26 mouse cellular contexts compared by ENCODE assay signal in genomic region chr2:44354786-44355185, GRCm38 (mm10).
DNase-seq lines count a peak whose midpoint lies in the region; ATAC-seq and TF ChIP-seq lines count a peak whose summit lies in the region.
"Had no signal": no experiment of that assay in that cellular context is flagged by ENCODE, and none has a peak within 500 bp of the region (broad histone marks: within the 10 kb centered on the region; RNA-seq: fewer than 3 reads in every experiment).

No protein-coding gene starts in this region.

- no peak; the same call in 1 of the 2 replicates for ATAC-seq in lung, embryonic 15.5 days (ENCODE audit: borderline replicate concordance, extremely low read depth, low FRiP score, low TSS enrichment)
- no peak for ATAC-seq in embryonic facial prominence, embryonic 14.5 days (ENCODE audit: low read depth)
- ATAC-seq: forebrain, embryonic 16.5 days; hindbrain, postnatal 0 days had no signal

- no peak overlapping the region for H3K4me2 ChIP-seq in lung, embryonic 15.5 days
- H3K4me2 ChIP-seq in embryonic facial prominence, embryonic 14.5 days (ENCODE audit: low read depth, low read length): peak overlapping the region; percentile 47; the same call in 1 of the 2 replicates
- H3K4me2 ChIP-seq: liver, embryonic 15.5 days; midbrain, embryonic 12.5 days; neural tube, embryonic 12.5 days had no signal

- no peak for TF ChIP-seq CTCF in lung, adult 2 months (IDR thresholded peaks at IDR 0.05; ENCODE audit: insufficient read depth, low read length)
- no peak for TF ChIP-seq CTCF in left cerebral cortex, adult 2 months (IDR thresholded peaks at IDR 0.05)

- no peak for TF ChIP-seq POLR2A in lung, adult 2 months (IDR thresholded peaks at IDR 0.05; ENCODE audit: borderline replicate concordance, extremely low read depth, low read depth, low read length)

- no peak overlapping the region for H3K4me3 ChIP-seq in lung, embryonic 15.5 days
- H3K4me3 ChIP-seq in lung, adult 2 months (replicated peaks; ENCODE audit: extremely low read depth, low read depth, low read length): no peak overlapping the region
- H3K4me3 ChIP-seq in embryonic facial prominence, embryonic 14.5 days (ENCODE audit: low read depth, low read length): no peak overlapping the region
- no peak overlapping the region for H3K4me3 ChIP-seq in left cerebral cortex, adult 2 months
- H3K4me3 ChIP-seq: layer of hippocampus, adult 2 months; liver, embryonic 15.5 days; megakaryocyte, embryonic 14.5 days; midbrain, embryonic 12.5 days; myocyte; neural tube, embryonic 12.5 days had no signal

- DNase-seq in heart, adult 11 months: peak; percentile 74
- DNase-seq in heart, postnatal 10 days: no peak
- no peak for DNase-seq in lung, adult 2 months
- DNase-seq in embryonic facial prominence, embryonic 14.5 days (ENCODE audit: low spot score): no peak
- peak; percentile 12 for DNase-seq in induced T-regulatory cell, adult 2 months (ENCODE audit: low read depth)
- DNase-seq in adrenal gland, adult (ENCODE audit: inconsistent age in 2 of 2, low spot score in 1 of 2): no peak
- DNase-seq in left cerebral cortex, adult 2 months (ENCODE audit: extremely low spot score in 1 of 2, low spot score in 2 of 2): no peak
- DNase-seq: adrenal gland, postnatal 36 days; cerebellum, adult 18-20 months; gastrocnemius, postnatal 10 days; kidney, adult 11 months; kidney, postnatal 36 days; layer of hippocampus, postnatal 36 days; lung, postnatal 36 days; right cerebral cortex, adult 18-20 months; thymus, adult 18-20 months; thymus, postnatal 25 days had no signal

- 81% methylated on average over 4 of the region's 4 CpGs for WGBS in lung, embryonic 15.5 days
- WGBS in lung, adult 2 months: 84% methylated on average over 4 of the region's 4 CpGs
- 65% methylated on average over 4 of the region's 4 CpGs for WGBS in embryonic facial prominence, embryonic 14.5 days

- no peaks in the 10 kb centered on the region for H3K36me3 ChIP-seq in lung, embryonic 15.5 days
- H3K36me3 ChIP-seq in embryonic facial prominence, embryonic 14.5 days (ENCODE audit: control insufficient read depth, insufficient read depth, low read length): no peaks in the 10 kb centered on the region
- H3K36me3 ChIP-seq: liver, embryonic 15.5 days; midbrain, embryonic 12.5 days; neural tube, embryonic 12.5 days had no signal

- H3K4me1 ChIP-seq in lung, embryonic 15.5 days: peaks cover 5% of the 10 kb centered on the region; the same call in 1 of the 2 replicates
- no peaks in the 10 kb centered on the region for H3K4me1 ChIP-seq in lung, adult 2 months (ENCODE audit: control insufficient read depth, insufficient read depth, low read length)
- peaks cover 9% of the 10 kb centered on the region; the same call in 1 of the 2 replicates for H3K4me1 ChIP-seq in embryonic facial prominence, embryonic 14.5 days (ENCODE audit: control insufficient read depth, insufficient read depth, low read length)
- H3K4me1 ChIP-seq: liver, embryonic 15.5 days; midbrain, embryonic 12.5 days; neural tube, embryonic 12.5 days had no signal

- peak overlapping the region; percentile 69; the same call in 1 of the 2 replicates for H3K27ac ChIP-seq in lung, embryonic 15.5 days
- H3K27ac ChIP-seq in embryonic facial prominence, embryonic 14.5 days (replicated peaks; ENCODE audit: low read depth, low read length): peak overlapping the region; percentile 68; the same call in 1 of the 2 replicates
- no peak overlapping the region for H3K27ac ChIP-seq in left cerebral cortex, adult 2 months
- H3K27ac ChIP-seq: hindbrain, postnatal 0 days; layer of hippocampus, adult 2 months; liver, embryonic 15.5 days; midbrain, embryonic 12.5 days; neural tube, embryonic 12.5 days had no signal

- no peak overlapping the region for H3K9ac ChIP-seq in lung, embryonic 15.5 days
- H3K9ac ChIP-seq in embryonic facial prominence, embryonic 14.5 days (ENCODE audit: low read depth, low read length): no peak overlapping the region
- H3K9ac ChIP-seq: liver, embryonic 15.5 days; midbrain, embryonic 12.5 days; neural tube, embryonic 12.5 days had no signal

- no peaks in the 10 kb centered on the region for H3K27me3 ChIP-seq in lung, embryonic 15.5 days
- H3K27me3 ChIP-seq in embryonic facial prominence, embryonic 14.5 days (replicated peaks; ENCODE audit: control insufficient read depth, insufficient read depth, low read length): no peaks in the 10 kb centered on the region
- H3K27me3 ChIP-seq: liver, embryonic 15.5 days; megakaryocyte, embryonic 14.5 days; midbrain, embryonic 12.5 days; neural tube, embryonic 12.5 days had no signal

- H3K9me3 ChIP-seq in lung, embryonic 15.5 days: no peaks in the 10 kb centered on the region
- no peaks in the 10 kb centered on the region for H3K9me3 ChIP-seq in embryonic facial prominence, embryonic 14.5 days (ENCODE audit: control insufficient read depth, low read length)
- H3K9me3 ChIP-seq: liver, embryonic 15.5 days; megakaryocyte, embryonic 14.5 days; midbrain, embryonic 12.5 days; neural tube, embryonic 12.5 days had no signal

- intact Hi-C loops in heart, postnatal 10 days (cut with DNase I): no loop called here
- intact Hi-C loops in left cerebral cortex, adult 2 months (cut with DNase I): no loop called here

Comparison
In these comparisons a context has a peak if more than half of its experiments do, and no peak if none do; other contexts are left out.
1. DNase-seq: peak in heart, adult 11 months (single experiment) and induced T-regulatory cell, adult 2 months (single experiment); none in heart, postnatal 10 days (0 of 2), lung, adult 2 months (single experiment), embryonic facial prominence, embryonic 14.5 days (single experiment), adrenal gland, adult (0 of 2) and left cerebral cortex, adult 2 months (0 of 2).